4 mouse cellular contexts compared by ENCODE assay signal in genomic region chr9:70396083-70396482, GRCm38 (mm10).
"Had no signal": no experiment of that assay in that cellular context is flagged by ENCODE, and none has a peak within 500 bp of the region (broad histone marks: within the 10 kb centered on the region; RNA-seq: fewer than 3 reads in every experiment).

No protein-coding gene starts in this region.

- DNase-seq: right cerebral cortex, postnatal 14 days; right cerebral cortex, postnatal 25 days; right cerebral cortex, postnatal 4 days; thymus, adult 18-20 months had no signal
